Mouse (Mus musculus): Measurements from ENCODE around the gene Fars2.
"Not testable (repeated sequence)": the region's sequence is repeated elsewhere in the genome, so short reads cannot be mapped to it uniquely, and the experiment has no call there.

Fars2 gene

GRCm38 (mm10) chr13:36366304-36366703 is 249.1 kb downstream of the Fars2 start:
- DNase-seq (ENCODE audit: low read depth, low spot score): no peak

- DNase-seq (ENCODE audit: low read depth, low spot score): no peak
These were observed 250.7 kb downstream of the Fars2 start for GRCm38 (mm10) chr13:36367712-36368491.

GRCm38 (mm10) chr13:36368799-36369198 is 251.6 kb downstream of the Fars2 start:
- DNase-seq (ENCODE audit: low read depth, low spot score): no peak

- DNase-seq (ENCODE audit: low read depth, low spot score): no peak
These were observed 252.2 kb downstream of the Fars2 start for GRCm38 (mm10) chr13:36369400-36369799.

GRCm38 (mm10) chr13:36383236-36383635 is 266.0 kb downstream of the Fars2 start:
- DNase-seq (ENCODE audit: low read depth, low spot score): no peak

GRCm38 (mm10) chr13:36386074-36386473 is 268.9 kb downstream of the Fars2 start:
- DNase-seq (ENCODE audit: low read depth, low spot score): no peak

- no peak for DNase-seq (ENCODE audit: low read depth, low spot score)
These were observed 274.7 kb downstream of the Fars2 start for GRCm38 (mm10) chr13:36391936-36392335.

- DNase-seq (ENCODE audit: low read depth, low spot score): no peak
These were observed 275.5 kb downstream of the Fars2 start for GRCm38 (mm10) chr13:36392666-36393065.

GRCm38 (mm10) chr13:36401011-36401410 is 283.8 kb downstream of the Fars2 start:
- no peak for DNase-seq (ENCODE audit: low read depth, low spot score)

- DNase-seq (ENCODE audit: low read depth, low spot score): no peak
These were observed 296.1 kb downstream of the Fars2 start for GRCm38 (mm10) chr13:36413276-36413675.

GRCm38 (mm10) chr13:36415176-36415575 is 298.0 kb downstream of the Fars2 start:
- no peak for DNase-seq (ENCODE audit: low read depth, low spot score)

GRCm38 (mm10) chr13:36416546-36416945 is 299.3 kb downstream of the Fars2 start:
- no peak for DNase-seq (ENCODE audit: low read depth, low spot score)

- DNase-seq (ENCODE audit: low read depth, low spot score): no peak
These were observed 302.1 kb downstream of the Fars2 start for GRCm38 (mm10) chr13:36419357-36419756.

- no peak for DNase-seq (ENCODE audit: low read depth, low spot score)
These were observed 305.2 kb downstream of the Fars2 start for GRCm38 (mm10) chr13:36422446-36422845.

GRCm38 (mm10) chr13:36425824-36426705 is 308.9 kb downstream of the Fars2 start:
- not testable (repeated sequence) for DNase-seq (ENCODE audit: low read depth, low spot score)

- no peak for DNase-seq (ENCODE audit: low read depth, low spot score)
These were observed 312.4 kb downstream of the Fars2 start for GRCm38 (mm10) chr13:36429500-36430189.

- DNase-seq (ENCODE audit: low read depth, low spot score): no peak
These were observed 313.4 kb downstream of the Fars2 start for GRCm38 (mm10) chr13:36430420-36431114.

GRCm38 (mm10) chr13:36431974-36432518 is 314.8 kb downstream of the Fars2 start:
- DNase-seq (ENCODE audit: low read depth, low spot score): no peak

GRCm38 (mm10) chr13:36444748-36445423 is 327.7 kb downstream of the Fars2 start:
- no peak for DNase-seq (ENCODE audit: low read depth, low spot score)

- no peak for DNase-seq (ENCODE audit: low read depth, low spot score)
These were observed 330.7 kb downstream of the Fars2 start for GRCm38 (mm10) chr13:36447947-36448346.

GRCm38 (mm10) chr13:36448565-36448964 is 331.4 kb downstream of the Fars2 start:
- no peak for DNase-seq (ENCODE audit: low read depth, low spot score)
